Mouse (Mus musculus) lung, postnatal 36 days (tissue): Measurements from ENCODE around the gene Vdac2.
A peak's percentile ranks its signal among the peaks of the same experiment; 100 is the strongest.

Experiments
- DNase-seq: peaks from one replicate; pipeline ENCODE4 v3.0.0; 2022; ENCODE audit warnings: mixed read lengths

Gene Vdac2

DNA sequence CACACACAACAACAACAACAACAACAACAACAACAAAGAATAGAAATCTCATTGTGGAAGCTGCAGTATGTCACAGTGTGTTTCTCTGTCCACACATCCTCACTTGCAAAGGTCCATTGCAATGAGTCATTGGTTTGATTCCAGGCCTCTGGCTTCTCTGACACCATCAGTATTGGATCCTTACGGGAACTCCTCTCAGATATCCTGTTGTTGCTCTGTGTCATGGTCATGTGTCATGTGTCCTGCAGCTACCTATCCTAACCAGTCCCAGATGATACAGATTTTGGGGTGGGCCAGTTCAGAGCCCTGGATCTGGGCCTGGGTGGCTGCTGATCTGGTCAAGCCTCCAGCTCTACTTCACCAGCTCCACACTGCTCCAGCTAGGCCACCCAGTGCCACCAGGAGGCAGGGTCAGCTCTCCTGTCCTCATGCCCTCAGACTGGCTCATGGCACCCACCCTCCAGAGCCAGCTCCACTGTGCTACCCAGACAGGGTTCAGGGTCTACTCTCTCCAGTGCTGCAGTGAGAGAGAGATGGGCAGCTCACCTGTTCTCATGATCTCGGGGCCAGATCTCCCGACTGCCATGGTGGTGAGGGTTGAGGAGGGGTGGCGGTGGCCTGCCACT, 4.0 kb upstream of the Vdac2 start:
- no peak for DNase-seq

DNA sequence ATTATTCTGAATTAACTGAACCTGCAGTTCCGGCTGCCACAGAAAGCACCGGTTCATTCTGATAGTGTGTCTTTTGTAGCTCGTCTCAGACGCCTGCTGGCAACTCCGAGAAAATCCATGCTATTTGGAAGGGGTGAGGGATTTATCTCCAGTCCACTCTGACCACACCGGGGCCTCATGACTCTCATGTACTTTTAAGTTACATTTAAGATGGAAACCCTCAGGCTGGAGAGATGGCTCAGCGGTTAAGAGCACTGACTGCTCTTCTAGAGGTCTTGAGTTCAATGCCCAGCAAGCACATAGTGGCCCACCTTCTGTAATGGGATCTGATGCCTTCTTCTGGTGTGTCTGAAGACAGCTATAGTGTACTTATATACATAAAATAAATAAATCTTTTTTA, 2.7 kb upstream of the Vdac2 start:
- DNase-seq, result no peak

DNA sequence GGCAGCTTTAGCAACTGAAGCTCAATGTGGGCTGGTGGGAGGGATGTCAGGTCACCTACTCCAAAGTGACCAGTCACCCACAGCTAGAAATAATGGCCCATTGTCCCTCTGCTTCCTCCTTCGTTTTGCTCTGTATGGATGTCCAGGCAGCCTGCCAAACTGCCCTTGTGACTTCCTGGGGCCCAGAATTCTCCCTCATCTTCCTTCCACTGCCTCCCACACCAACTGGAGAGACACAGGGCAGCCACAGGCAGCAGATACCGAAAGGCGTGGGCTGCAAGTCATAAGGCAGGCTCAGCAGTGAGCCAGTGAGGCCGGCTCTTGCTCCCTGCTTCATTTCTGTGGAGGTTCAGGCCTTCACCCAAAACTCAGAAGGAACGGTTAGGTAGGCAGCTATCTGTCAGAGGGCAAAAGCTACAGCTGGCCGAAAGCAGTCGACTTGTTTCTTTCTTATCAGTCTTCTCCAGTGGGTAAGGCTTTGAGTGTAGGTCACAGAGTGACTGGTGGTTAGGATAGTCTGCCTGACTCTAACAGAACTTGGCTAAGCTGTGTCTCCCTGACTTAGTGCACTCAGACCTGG, 2.2 kb upstream of the Vdac2 start:
- peak; percentile 95 for DNase-seq

DNA sequence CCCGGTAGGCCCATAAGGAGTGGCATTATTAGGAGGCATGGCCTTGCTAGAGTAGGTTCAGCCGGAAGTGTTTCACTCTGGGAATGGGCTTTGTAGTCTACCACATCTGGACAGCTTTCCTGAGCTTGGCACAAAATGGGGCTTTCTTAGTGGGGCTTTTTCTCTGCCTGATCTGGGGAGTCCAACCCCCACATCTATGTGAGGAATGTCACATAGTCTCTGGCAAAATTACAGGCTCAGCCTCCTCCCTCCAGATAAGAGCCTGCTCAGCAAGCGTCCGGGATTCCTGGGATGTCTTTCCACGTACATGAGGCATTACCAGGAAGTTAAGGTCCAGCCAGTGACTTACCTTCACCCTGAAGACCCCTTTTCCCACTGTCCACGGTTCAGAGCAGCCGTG, 1.1 kb upstream of the Vdac2 start:
- DNase-seq, result peak; percentile 44

DNA sequence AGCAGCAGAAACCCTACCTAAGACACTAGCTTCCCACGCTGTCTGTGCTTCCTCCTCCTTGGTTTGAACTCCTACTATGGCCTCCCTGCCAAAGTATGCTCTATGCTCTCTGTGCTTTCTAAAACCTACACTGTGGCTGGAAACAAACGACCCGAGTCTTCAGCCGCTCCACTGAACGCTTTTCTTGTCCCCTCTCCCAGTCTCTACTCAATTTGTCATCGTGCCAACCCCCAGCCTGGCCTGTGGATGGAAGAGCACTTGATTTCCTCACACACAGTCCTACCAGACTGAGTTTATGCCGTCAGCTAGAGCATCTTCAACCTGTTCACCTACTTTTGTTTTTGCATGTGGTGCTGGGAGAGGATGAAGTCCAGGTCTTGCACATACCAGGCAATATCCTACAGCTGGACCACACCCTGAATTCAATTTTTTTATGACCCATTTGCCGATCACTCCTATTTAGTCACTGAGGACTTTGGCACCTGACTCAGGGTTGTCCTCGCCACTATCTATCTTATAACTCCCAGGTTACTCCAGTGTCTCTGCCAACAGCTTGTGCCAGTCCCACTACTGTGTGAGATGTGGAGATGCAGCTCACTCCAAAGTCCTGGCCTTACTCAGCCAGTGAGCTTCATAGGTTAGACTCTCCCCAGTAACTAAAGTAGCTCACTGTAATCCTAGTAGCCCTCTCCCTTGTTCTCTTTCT, 901 bp downstream of the Vdac2 start:
- no peak for DNase-seq

DNA sequence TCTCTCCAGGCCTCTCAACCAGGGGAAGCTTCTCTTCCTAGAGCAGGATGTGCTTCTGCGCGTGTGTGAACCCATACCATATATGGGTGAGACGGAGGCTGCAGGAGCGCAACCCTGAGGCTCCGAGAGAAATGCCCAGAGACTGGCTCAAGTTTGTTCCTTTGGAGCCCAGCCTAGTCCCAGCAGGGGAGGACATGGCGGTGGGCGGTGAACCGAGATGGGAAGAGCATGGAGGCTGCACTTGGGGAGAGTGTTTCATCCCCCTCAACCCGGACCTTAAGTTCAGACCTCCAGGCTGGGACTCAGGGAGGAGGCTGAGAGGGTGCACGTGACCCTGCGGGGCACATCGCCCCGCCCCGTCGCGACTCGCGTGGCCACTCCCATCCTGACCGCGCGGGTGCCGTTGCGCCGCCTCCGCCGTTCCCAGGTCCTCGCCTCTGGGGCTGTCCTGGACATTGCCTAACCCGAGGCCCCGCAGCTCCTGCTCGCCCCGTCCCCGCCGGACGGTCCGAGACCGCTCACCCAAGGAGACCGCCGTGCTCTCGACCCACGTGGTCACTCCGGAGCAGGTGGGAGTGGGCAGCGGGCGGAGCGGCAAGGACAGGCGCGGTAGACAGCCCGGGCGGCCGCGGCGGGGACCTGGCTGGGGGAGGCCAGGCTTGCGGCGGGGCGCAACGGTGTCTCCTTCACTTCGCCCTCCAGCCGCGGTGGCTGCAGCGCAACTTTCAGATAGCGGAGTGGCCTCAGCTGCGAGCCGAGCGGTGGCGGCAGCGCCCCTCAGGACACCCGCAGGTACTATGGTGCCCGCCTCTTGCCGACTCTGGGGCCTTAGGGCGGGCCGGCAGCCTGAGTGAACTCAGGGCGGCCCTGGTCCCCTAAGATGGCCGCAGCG, 6.1 kb downstream of the Vdac2 start:
- peak; percentile 97 for DNase-seq

DNA sequence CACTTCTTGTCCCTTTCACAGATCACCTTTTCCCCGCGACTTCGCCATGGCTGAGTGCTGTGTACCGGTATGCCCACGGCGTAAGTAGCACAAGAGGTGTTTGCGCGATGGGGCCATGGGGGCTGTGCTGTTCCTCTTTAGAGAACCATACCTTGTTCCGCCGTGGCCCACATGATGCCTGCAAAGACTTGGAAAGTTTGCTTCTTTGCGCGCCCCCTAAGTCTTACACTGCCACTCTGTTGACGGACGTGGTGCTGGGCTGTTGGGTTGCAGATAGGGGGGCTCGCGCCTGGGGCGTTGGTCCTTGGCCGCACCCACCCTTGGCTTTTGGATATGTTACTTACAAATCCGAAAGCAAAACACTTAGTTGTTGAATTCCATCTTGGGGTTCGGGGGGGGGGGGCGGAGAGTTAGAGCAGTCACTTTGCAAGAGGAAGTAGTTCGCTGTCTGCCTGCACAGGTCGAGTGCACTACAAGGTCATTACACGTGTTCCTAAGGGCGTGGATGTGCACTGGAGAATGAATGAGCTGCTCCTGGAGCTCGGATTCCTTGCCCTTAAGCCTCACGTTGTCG, 6.9 kb downstream of the Vdac2 start:
- DNase-seq, result peak; percentile 71

DNA sequence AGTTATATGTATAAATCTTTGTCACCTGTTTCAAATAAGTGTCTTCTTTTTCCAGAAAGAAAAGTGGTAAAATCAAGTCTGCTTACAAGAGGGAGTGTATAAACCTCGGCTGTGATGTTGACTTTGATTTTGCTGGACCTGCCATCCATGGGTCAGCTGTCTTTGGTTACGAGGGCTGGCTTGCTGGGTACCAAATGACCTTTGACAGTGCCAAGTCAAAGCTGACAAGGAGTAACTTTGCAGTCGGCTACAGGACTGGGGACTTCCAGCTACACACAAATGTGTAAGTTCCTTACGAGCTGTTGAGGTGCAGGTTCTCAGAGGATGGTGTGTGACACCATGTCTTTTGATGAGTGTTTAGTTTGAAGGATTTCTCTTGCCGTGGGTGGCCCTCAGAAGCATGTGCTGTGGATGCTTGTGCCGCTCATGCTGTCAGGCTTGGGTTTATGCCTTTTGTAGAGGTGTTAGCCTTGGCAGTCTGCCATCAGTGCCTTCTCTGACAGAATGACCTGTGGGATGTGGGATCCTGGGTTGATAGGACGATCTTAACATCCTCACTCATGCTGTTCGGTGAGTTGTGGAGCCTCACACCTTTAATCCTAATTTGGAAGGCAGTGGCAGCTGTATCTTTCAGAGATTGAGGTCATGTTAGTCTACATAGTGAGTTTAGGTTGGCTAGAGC, 13.4 kb downstream of the Vdac2 start:
- no peak for DNase-seq

DNA sequence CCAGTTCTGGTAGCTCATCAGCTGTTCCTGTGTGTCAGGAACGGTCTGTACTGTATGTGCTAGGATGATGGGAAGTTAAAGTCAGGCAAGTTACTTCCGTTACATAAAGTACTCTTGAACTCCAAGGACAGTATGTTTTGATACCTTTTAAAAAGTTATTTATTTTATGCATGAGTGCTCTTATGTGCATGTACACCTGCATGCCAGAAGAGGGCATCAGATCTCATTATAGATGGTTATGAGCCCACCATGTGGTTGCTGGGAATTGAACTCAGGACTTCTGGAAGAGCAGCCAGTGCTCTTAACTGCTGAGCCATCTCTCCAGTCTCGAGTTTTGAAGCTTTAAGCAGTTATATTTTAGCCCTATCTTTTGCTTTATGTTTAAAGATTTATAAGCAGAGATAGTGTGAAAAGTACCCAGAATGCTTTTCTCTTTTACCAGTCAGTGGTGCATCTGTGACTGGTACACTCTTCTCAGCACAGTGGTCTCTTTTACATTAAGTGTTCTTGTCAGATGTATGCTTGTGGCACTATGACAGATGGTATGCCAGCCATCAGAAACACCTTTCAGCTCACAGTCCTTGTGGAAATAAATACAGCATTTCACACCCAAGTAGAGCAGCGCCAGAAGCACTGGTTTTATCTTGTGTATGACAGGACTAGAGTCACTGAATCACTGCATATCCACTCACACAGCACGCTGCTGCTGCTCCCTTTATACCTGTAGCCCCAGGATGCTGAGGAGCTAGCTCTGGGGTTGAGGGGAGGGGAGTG, 17.0 kb downstream of the Vdac2 start:
- no peak for DNase-seq

DNA sequence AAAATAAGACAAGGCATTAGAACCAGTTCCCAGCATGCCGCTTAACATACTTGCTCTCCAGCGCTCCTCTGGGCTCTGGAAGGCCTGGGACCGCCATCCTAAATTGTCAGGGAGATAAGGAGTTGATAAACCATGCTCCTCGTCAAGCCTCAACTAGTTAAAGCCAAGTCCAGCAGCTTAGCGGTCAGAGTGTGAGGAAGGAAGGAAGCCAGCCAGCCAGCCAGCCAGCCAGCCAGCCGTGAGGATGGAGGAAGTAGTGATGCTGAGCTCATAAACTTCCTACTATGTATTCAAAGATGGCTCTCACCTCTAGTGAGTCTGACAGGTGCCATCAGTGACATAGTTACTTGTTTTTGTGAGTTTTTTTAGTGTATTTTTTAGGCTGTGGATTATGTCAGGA, 18.2 kb downstream of the Vdac2 start:
- no peak for DNase-seq

DNA sequence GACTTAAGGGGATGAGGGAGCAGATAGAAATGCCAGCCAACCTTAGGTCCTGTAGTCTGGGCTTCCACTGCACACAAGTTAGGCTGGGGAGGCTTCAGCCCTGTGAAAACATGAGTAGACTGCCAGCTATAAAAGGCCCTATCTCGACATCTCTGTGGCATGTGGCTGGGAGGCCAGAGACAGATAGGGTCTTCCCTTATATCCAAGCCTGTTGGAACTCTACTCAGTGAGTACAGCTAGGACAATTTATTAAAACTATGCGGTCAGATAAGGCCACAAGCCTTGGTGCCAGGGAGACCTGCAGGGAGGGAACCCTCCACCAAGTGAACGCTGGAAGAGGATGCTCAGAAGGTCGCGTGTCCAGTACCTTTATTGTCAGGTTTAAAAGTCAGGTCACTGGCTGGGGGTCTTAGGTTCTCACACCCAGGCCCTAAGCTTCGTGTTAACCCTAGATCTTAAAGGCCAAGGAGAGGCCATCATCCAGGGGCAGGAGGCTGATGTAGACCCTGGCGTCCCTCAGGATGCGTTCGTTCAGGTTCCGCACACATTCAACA, 21.9 kb downstream of the Vdac2 start:
- DNase-seq, result no peak

DNA sequence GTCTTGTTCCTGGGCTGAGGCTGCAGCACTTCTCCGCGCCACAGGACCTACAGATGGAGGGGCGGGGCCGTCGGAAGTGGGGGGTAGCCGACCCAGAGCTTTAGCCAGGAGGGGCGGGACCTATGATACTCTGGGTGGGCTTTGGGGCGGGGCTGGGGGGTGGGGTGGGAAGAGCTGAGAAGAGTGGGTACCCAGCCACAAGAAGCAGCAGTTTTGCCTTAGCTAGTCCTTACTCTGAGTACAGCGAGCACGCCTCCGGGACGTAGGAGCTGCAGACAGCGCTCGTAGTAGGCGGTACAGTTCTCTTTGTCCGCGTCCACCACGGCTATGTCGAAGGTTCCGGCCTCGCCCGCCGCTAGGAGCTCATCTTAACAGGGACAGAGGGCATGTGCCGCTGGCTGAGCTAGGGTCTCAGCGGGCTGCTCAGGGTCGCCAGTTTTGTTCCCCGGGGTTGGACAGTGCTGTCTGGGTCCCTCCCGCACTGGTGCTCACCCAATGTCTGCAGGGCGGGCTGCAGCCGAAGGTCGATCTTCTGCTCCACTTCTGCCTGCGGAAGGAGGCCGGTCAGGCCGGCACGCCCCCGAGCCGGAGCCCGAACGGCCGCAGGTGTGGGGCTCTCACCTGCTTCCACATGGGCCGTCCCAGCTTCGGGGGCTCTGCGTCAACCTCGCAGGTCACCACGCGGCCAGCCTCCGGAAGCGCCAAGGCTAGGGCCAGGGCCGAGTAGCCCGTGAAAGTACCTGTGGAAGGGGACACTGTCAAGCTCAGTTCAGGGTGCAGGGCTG, 22.5 kb downstream of the Vdac2 start:
- peak; percentile 50 for DNase-seq

DNA sequence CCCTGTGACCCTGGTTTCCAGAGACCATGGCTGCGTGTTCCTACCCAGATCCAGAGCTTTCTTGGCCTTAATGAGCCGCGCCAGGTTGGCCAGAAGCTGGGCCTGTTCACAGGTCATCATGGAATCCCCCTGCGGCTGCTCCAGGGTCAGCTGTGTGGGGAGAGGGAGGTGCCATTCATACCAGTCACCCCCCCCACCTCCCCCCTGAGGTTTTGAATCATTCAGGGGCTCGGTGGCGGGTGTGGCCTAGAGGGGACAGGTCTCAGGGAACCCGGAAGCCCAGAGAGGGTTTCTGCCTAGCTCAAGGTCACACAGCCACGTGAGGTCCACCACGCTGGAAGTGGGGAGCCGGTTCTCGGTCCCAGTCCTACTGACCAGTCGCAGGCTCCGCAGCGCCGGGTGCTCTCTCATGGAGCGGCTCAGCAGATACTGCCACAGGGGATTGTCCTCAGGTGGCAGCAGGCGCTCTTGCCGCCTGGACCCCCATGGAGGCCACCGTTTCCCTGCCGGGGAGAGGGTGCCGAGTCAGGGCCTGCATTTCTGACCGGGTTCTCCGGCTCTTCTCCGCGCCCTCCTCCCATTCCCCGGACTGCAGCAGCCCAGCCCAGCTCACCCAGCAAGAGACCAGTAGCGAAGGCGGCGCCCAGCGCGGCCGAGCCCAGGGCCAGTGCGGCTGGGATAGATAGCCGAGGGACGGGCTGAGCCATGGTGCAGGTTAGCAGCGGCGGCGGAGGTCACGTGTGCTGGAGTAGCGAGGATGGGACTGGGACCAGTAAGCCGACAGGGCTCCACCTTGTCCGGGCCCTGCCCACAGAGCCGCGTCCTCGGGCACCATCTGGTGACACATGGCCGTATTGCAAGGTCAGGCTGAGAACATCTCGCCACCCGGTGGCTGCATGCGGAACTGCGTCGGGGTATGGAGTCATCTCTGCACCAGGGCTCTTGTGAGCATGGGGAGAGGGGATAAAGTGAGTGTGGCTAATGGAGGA, 23.4 kb downstream of the Vdac2 start, which contains the start of gene Comtd1:
TSS of gene Comtd1 (minus strand) at position 812 of the 989 bp plus-strand sequence.
- DNase-seq, result peak; percentile 97

DNA sequence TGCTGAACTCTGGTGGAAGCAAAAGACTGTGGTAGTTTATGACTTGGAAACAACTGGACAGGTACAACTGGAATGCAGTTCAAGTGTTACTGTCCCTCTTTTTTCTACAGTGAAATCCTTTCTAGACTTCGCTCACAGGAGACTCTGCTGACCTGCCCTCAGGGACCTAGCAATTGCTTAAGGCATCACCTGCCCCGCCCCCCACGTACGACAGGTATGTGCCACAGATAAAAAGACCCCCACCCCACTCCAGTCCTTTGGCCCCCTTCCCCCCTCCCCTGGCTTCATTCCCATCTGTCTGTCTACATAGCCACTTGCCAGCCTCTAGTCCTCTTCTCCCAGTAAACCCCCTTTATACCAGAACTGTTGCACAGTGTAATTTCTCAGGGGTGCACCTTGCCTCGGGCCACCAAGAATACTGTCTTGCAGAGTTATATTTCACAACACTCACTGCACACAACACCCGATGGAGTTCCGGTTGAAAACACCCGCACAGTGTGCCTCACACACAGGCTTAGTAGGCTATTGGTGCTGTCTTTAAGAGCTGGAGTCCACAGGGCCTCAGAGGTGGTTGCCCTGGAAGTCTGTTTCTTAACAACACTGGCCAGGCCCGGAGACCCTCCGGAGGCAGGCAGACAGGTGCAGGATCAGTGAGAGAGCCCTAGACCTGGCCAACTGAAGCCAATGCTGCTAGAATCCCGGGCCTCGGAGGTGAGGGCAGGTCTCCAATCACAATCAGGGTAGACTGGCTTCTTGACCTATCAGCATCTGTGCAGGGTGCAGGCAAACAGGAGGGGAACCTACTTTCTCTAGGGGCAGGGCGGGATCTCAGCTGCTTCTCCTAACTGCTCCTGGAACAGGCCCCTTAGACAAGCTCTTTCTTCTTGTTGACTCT, 24.7 kb downstream of the Vdac2 start:
- no peak for DNase-seq

DNA sequence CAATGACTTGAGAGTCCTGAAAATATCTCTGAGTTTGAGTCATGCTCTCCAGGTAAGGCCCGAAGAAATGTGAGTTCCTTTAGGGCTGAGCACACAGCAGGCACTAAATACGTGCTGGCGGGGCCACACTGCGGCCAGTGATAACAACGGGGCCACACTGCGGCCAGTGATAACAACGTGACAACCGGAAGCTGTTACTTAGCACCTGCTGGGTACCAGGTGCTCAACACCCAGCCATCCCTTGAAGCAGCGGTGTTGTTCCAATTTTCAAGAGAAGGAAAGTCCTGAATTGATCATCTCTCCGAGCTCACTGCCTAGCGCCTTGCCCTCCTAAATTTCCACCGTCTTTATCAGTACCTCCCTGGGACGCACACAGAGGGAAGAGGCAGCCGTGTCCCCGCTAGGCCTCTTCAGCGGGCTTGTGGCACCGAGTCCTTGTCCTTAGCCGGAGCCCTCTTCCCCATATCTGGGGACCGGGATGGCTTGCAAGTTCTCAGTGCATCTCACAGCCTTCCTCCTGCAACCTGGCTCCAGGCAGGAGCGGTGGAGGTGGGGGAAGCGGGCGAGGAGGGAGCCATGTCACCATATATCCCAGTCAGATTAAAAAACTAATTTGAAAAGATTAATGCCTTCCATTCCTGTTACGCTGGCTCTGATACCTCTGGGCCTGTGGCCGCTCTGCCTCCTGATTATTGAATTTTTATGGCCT, 25.5 kb downstream of the Vdac2 start:
- DNase-seq, result peak; percentile 15

DNA sequence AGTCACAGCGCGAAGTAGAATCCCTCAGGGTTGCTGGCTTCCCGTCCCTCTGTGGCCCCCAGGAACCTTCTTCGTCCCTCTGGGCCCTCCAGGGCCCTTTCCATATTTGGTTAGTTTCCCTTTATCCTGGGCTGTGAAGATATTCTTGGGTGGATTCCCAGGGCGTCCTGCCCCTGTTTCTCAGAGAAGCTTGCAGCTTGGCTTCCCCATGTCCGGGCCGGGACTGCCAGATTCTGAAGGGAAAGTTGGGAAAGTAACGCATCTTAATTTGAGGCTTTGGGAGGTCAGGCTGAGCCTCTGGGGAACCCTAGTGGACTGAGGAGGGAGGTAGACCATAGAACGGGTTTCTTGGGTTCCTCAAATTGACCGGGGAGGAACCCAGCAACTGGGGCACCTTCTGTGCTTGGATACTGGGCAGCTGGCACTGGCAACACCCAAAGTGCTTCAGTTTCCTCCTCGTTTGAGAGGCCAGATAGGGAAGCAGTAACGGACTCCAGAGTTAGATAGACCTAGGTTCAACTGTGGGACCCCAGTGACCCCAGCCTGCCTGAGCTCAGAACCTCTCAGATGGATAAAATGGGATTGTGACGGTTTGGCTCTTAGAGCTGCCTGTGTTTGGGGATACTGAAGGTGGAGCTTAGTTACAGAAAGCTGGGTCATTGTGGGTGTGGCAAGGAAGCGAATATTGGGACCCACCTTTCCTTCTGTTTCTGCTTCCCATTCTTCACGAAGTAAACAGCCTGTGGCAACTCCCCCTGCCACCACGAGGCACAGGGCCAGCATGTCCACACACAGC, 27.2 kb downstream of the Vdac2 start:
- peak; percentile 81 for DNase-seq
